Mouse (Mus musculus) layer of hippocampus, postnatal 25 days (tissue): Measurements from ENCODE around the gene Kalrn. TPM values are rescaled to one million over a fixed set of nuclear protein-coding genes. Genes with fewer than 3 reads are reported as not detected.
A peak's percentile ranks its signal among the peaks of the same experiment; 100 is the strongest.

Experiments
- DNase-seq, 2 experiments: peaks; one replicate each; pipeline ENCODE4 v3.0.0; 2022; ENCODE audit warnings: mixed read lengths in 2 of 2, low spot score in 1 of 2; ENCODE audit errors: extremely low spot score in 1 of 2
- total RNA-seq, 2 experiments: library from RNA; stranded (reverse); gene quantifications; 2 replicates each; pipeline ENCODE4 v1.2.3; 2021

Kalrn gene
- total RNA-seq, 2 experiments from 2014 or later, result 456 to 578 TPM

- DNase-seq, result no peak
Measured at GRCm38 (mm10) chr16:34011991-34012845, 561.1 kb downstream of the Kalrn start.

DNA sequence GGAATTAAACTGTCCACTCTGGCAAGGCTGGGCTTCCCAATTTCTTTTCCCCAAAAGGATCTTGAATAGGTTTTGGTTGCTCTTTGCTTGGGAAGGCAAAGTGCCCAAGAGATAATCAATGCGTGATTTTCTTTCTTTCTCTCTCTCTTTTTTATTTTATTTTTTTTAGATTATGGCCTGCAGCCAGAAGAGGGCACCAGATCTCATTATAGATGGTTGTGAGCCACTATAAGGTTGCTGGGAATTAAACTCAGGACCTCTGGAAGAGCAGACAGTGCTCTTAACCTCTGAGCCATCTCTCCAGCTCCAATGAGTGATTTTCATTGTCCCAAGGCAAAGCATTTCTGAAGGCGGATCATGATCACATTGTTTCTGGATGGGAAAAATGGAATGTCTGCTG lies 563.8 kb downstream of the Kalrn start:
- DNase-seq, result no peak

DNA sequence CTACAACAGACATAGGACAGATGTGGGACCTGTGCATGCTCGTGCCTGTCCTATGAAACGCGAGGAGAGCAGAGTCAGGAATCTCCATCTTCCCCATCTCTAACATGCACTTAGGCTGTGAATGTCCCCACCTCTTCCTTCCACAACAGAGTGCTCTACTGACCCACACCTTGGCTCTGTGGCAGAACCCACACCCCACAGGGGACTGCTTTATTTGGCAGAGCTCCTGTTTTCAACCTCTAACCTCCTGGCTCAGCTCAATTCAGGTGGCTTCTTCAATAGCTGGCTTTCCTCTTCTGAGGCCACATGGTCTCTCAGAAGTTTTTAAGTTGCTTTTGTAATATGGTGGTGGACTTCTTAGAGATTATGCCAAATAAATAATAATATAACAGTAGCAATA lies 567.3 kb downstream of the Kalrn start:
- DNase-seq, result no peak

- peak in 1 of 2 experiments; percentile 52 for DNase-seq
Measured at GRCm38 (mm10) chr16:34004128-34004578, 569.2 kb downstream of the Kalrn start.

DNA sequence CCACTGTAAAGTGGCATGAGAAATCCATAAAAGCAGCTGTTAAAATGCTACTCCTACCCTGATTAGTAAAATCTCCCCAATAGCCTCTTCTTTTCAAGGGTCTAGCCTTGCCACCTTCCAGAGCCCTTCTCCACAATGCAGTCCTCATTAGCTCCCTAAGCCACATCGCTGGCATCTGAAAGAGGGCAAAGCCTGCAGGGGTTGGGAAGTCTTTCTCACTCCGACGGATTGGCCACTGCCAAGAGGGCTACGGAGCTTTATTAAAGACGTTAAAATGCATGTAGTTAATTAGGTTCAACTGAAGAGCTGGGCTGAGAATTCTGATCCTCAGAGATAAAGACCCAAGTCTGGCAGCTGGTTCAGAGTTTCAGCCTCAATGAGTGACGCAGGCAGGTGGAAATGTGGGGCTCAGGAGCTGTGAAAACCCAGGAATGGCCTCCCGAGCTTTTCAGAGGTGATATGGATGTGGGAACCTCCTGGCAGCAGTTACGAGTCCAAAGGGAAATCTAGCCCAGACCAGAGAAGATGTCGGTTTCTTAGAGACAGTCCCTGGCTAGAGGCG lies 569.7 kb downstream of the Kalrn start:
- peak in 1 of 2 experiments; percentile 3 for DNase-seq

DNA sequence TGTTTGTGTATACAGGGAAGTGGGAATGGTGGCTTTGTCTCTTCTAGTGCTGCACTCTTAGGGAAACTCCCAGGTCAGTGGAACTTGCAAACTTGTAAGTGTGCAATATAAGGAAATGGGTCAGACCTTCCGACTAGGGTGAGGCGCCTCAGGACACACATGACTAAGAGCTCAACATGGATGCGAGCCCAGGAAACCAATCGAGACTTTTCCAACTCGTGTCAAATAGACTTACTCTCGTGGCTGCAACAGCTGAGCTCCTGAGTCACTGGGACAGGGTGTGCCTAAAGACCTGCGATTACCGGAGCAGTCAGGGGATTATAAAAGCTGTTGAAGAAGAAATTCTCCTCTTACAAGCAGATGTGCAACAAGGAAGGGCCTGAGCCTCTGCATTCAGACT lies 572.6 kb downstream of the Kalrn start:
- DNase-seq, result no peak

GRCm38 (mm10) chr16:33999388-33999787 lies 573.9 kb downstream of the Kalrn start:
- peak in 1 of 2 experiments; percentile 56 for DNase-seq

GRCm38 (mm10) chr16:33998011-33998410 lies 575.3 kb downstream of the Kalrn start:
- DNase-seq, result no peak

GRCm38 (mm10) chr16:33996030-33996429 lies 577.3 kb downstream of the Kalrn start:
- DNase-seq, result peak in 1 of 2 experiments; percentile 63

- no peak for DNase-seq
Measured at GRCm38 (mm10) chr16:33995496-33995895, 577.8 kb downstream of the Kalrn start.

- DNase-seq, result no peak
Measured at GRCm38 (mm10) chr16:33994321-33994720, 579.0 kb downstream of the Kalrn start.

GRCm38 (mm10) chr16:33990712-33991111 lies 582.6 kb downstream of the Kalrn start:
- no peak for DNase-seq

DNA sequence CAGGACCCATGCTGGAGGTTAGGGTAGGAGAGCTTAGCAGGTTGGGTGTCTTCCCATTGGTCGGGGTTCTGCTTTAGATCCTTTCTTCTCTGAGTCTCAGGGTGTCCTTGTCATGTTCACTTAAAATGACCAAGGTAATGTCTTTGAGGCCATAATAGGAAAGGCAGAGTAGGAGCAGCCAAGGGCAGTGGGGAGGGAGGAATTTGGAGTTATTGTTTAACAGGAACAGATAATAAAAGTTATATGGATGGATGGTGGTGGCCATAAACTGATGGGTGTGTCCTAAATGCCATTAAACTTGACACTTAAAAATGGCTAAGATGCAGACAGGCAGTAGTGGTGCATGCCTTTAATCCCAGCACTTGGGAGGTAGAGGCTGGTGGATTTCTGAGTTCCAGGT lies 584.2 kb downstream of the Kalrn start:
- DNase-seq, result no peak

- peak in 1 of 2 experiments; percentile 65 for DNase-seq
Measured at GRCm38 (mm10) chr16:33988358-33989012, 584.8 kb downstream of the Kalrn start.

DNA sequence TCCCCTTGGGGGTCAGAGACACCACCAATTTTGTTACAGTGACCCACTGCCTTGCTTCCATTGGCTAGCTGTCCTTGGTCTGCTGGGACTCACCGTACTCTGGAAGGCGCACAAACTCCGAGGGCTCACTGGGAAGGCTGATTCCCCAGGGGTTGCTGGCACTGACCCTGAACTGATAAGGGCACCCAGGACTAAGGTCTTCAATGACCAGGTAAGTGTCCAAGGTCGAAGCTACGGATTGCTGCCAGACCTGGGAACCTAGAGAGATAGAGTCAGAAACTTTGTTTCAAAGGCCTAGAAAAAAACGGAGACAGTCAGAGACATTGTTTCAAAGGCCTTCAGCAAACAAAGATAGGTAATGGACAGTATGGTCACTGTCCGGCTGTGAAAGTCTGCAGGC lies 586.3 kb downstream of the Kalrn start:
- DNase-seq, result no peak

DNA sequence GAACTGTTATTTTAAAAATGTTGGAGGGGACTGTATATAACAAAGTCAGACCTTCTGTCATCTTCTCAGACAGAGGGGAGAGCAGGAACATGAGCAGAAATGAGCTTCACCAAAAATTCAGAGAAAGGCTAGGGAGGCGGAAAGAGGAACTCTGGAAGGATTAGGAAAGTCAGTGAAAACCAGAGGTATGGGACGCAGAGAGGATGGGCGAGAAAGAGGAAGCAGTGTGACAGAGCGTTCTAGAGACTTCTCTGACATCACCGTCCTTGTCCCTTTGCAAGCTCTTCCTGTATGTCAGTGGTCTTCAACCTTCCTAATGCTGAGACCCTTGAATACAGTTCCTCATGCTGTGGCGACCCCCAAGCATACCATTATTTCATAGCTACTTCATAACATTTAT lies 588.0 kb downstream of the Kalrn start:
- DNase-seq, result no peak

DNA sequence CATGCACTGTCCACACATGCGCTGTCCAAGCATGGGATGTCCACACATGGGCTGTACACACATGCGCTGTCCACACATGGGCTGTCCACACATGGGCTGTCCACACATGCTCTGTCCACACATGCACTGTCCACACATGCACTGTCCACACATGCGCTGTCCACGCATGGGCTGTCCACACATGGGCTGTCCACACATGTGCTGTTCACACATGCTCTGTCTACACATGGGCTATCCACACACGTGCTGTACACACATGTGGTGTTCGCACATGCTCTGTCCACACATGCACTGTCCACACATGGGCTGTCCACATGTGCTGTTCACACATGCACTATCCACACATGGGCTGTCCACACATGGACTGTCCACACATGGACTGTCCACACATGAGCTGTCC lies 589.6 kb downstream of the Kalrn start:
- DNase-seq, result no peak

DNA sequence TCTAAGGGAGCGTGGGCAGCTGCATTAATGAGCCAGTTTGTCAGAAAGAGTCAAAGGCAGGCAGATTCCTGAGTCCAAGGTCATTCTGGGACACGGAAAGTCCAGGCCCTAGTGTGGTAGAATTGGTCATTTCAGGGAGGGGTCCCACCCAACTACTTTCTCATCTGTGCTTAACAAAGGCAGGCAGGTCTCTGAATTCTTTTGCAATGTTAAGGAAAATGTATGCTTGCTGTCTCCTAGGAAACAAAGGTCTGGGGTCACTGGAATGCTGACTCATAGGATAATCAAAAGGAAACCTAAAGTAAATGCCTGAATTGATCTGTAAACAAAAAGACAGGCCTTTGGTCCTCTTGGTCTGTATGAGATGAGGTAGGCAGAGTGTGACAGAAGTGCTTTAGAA lies 593.5 kb downstream of the Kalrn start:
- DNase-seq, result no peak

DNA sequence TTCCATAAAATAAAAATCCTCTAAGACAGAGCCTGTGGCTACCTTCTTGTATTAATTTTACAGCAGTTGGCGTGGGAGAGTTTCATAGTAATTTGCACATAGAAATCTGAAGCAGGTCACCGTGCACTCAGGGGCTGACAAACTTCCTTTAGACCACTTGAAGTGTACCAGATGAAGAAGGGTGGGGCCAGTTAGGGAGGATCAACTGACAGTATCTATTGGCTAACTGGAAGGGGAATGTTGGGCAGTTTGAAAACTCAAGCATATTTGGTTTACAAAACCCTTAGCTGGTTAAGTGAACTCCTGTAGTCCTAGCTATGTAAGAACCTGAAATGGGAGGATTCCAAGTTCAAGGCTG lies 606.1 kb downstream of the Kalrn start:
- no peak for DNase-seq

GRCm38 (mm10) chr16:33966538-33967282 lies 606.6 kb downstream of the Kalrn start, which contains the start of gene Umps:
TSS of gene Umps (minus strand) at chr16:33967038.
- DNase-seq, result peak; percentile 73 to 79
